Mouse (Mus musculus): Measurements from ENCODE around the gene Lingo1.

- TF ChIP-seq CTCF (IDR thresholded peaks at IDR 0.05; ENCODE audit: extremely low read depth, insufficient read length, insufficient replicate concordance, low read depth, low read length) (no peak), POLR2A (IDR thresholded peaks at IDR 0.05; ENCODE audit: low read depth, low read length) (no peak)
These were observed 120.6 kb downstream of the Lingo1 start for GRCm38 (mm10) chr9:56675696-56676095.
